Mouse (Mus musculus): Measurements from ENCODE around the gene Cd300ld2. TPM values are rescaled to one million over a fixed set of nuclear protein-coding genes. Genes with fewer than 3 reads are reported as not detected.

Gene Cd300ld2
- total and polyA plus RNA-seq, 3 experiments: not detected

DNA sequence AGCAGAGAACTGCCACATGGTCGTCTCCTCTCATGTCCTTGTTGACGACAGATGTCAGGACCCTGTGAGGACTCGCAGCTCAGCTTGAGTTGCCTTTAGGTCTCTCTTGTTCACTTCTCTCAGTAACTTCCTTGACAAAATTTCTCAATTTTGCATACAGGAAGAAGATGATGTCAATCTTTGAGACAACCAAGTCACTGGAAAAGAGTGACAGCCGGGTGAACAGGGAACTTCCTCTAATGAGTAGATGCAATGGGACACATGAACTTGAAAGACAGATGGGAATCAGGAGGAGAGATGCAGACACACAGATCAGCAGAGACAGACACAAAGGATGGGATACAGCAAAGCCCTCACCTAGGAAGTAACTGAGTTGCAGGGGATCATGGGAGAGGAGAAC is 26.2 kb downstream of the Cd300ld2 start, which contains the start of gene Cd300ld:
TSS of gene Cd300ld (minus strand) at position 130 of the 400 bp plus-strand sequence.
- H3K79me2 ChIP-seq (ENCODE audit: control insufficient read depth, insufficient read depth, low read length, poor library complexity): no peaks in the 10 kb centered on the region
- no peak within 1 kb of the TSS for H3K27ac ChIP-seq (ENCODE audit: control insufficient read depth, low read depth, low read length)
- H3K4me3 ChIP-seq (ENCODE audit: control insufficient read depth in 1 of 2, insufficient read depth in 1 of 2, low read depth in 2 of 2, low read length in 2 of 2): no peak within 1 kb of the TSS
- no peak for DNase-seq (ENCODE audit: low read depth, low spot score)
- no peaks in the 10 kb centered on the region for H3K36me3 ChIP-seq (ENCODE audit: control insufficient read depth in 1 of 2, insufficient read depth in 2 of 2, low read length in 2 of 2)
- no peak for TF ChIP-seq MAX (IDR thresholded peaks at IDR 0.05; ENCODE audit: low read length)
- no peak for TF ChIP-seq JUND (IDR thresholded peaks at IDR 0.05; ENCODE audit: low read depth, low read length)
- no peak for TF ChIP-seq BHLHE40 (IDR thresholded peaks at IDR 0.05; ENCODE audit: borderline replicate concordance, low read depth, low read length)
- no peak for TF ChIP-seq NELFE (IDR thresholded peaks at IDR 0.05; ENCODE audit: low read depth, low read length)
- TF ChIP-seq CHD2 (IDR thresholded peaks at IDR 0.05; ENCODE audit: low read length): no peak
- no peaks in the 10 kb centered on the region; the same call in 1 of the 2 replicates for H3K9me3 ChIP-seq (replicated peaks; ENCODE audit: insufficient read depth, low read length)
- H3K27me3 ChIP-seq (ENCODE audit: control insufficient read depth in 1 of 2, insufficient read depth in 2 of 2, low read length in 2 of 2): no peaks in the 10 kb centered on the region
- H3K4me1 ChIP-seq (ENCODE audit: control insufficient read depth in 1 of 2, insufficient read depth in 2 of 2, low read length in 2 of 2): no peaks in the 10 kb centered on the region
- no peak within 1 kb of the TSS for H3K9ac ChIP-seq (ENCODE audit: control insufficient read depth, low read depth, low read length, poor library complexity, severe bottlenecking)

DNA sequence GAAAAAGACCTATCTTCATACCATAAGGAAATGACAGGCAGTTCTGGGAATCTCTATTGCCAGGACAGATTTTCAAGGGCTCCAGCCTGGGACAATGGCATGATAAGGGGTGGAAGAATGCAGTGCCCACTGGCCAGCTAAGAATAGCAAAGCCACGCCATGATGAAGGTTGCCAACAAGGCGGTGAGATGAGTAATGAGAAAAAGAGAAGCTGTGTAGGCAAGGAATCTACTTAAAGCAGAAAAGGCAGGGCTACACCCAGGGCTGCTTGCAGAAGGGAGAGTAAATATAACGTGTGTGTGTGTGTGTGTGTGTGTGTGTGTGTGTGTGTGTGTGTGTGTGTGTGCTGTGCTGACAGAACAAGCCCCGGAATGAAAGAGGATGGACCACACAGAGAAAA is 34.1 kb downstream of the Cd300ld2 start:
- no peak for DNase-seq (ENCODE audit: low read depth, low spot score)
- no peak for TF ChIP-seq JUND (IDR thresholded peaks at IDR 0.05; ENCODE audit: low read depth, low read length)
- no peak for TF ChIP-seq EP300 (IDR thresholded peaks at IDR 0.05; ENCODE audit: low read depth in 1 of 2, low read length in 2 of 2)
- no peak for TF ChIP-seq MAZ (IDR thresholded peaks at IDR 0.05; ENCODE audit: low read depth, low read length)
- TF ChIP-seq CHD2 (IDR thresholded peaks at IDR 0.05; ENCODE audit: low read length): no peak
- no peak for TF ChIP-seq HCFC1 (IDR thresholded peaks at IDR 0.05; ENCODE audit: low read depth, low read length)
- no peak for TF ChIP-seq TAL1 (IDR thresholded peaks at IDR 0.05; ENCODE audit: low read length)
- TF ChIP-seq CHD1 (IDR thresholded peaks at IDR 0.05; ENCODE audit: low read depth, low read length): no peak
- TF ChIP-seq USF2 (IDR thresholded peaks at IDR 0.05; ENCODE audit: borderline replicate concordance in 1 of 2, insufficient read depth in 1 of 2, low read depth in 1 of 2, low read length in 2 of 2): no peak
- TF ChIP-seq ELF1 (IDR thresholded peaks at IDR 0.05; ENCODE audit: low read depth, low read length): no peak
- no peak for TF ChIP-seq UBTF (IDR thresholded peaks at IDR 0.05; ENCODE audit: borderline replicate concordance, insufficient read depth, low read depth, low read length)
- no peak for TF ChIP-seq ZMIZ1 (IDR thresholded peaks at IDR 0.05; ENCODE audit: low read depth, low read length)
- TF ChIP-seq TCF12 (IDR thresholded peaks at IDR 0.05; ENCODE audit: low read depth, low read length): no peak
- TF ChIP-seq MAFK (IDR thresholded peaks at IDR 0.05; ENCODE audit: borderline replicate concordance, low read depth, low read length): no peak
- no peak for TF ChIP-seq ETS1 (IDR thresholded peaks at IDR 0.05; ENCODE audit: low read depth, low read length)
- no peak for TF ChIP-seq BHLHE40 (IDR thresholded peaks at IDR 0.05; ENCODE audit: borderline replicate concordance, low read depth, low read length)
- TF ChIP-seq MEF2A (IDR thresholded peaks at IDR 0.05; ENCODE audit: extremely low read depth, insufficient replicate concordance, low read depth, low read length, poor library complexity, severe bottlenecking): no peak
- no peak for TF ChIP-seq NELFE (IDR thresholded peaks at IDR 0.05; ENCODE audit: low read depth, low read length)
- Histone ChIP-seq H3K27me3 (ENCODE audit: control insufficient read depth in 1 of 2, insufficient read depth in 2 of 2, low read length in 2 of 2) (no peaks in the 10 kb centered on the region), H3K4me3 (ENCODE audit: control insufficient read depth in 1 of 2, insufficient read depth in 1 of 2, low read depth in 2 of 2, low read length in 2 of 2) (no peak overlapping the region), H3K79me2 (ENCODE audit: control insufficient read depth, insufficient read depth, low read length, poor library complexity) (no peaks in the 10 kb centered on the region), H3K9me3 (replicated peaks; ENCODE audit: insufficient read depth, low read length) (no peaks in the 10 kb centered on the region), H3K4me1 (ENCODE audit: control insufficient read depth in 1 of 2, insufficient read depth in 2 of 2, low read length in 2 of 2) (no peaks in the 10 kb centered on the region), H3K36me3 (ENCODE audit: control insufficient read depth in 1 of 2, insufficient read depth in 2 of 2, low read length in 2 of 2) (no peaks in the 10 kb centered on the region), H3K27ac (ENCODE audit: control insufficient read depth, low read depth, low read length) (no peak overlapping the region), H3K9ac (ENCODE audit: control insufficient read depth, low read depth, low read length, poor library complexity, severe bottlenecking) (no peak overlapping the region)

All from MEL (cell line).